Mouse (Mus musculus): Measurements from ENCODE around the gene Cd3e. TPM values are rescaled to one million over a fixed set of nuclear protein-coding genes. Genes with fewer than 3 reads are reported as not detected.

Gene Cd3e
- total RNA-seq (2014; rRNA removed), result 0.09 and 0.60 TPM in 2 replicates
- 0.68 and 0.82 TPM in 2 replicates for polyA plus RNA-seq (2012; rRNA removed)

DNA sequence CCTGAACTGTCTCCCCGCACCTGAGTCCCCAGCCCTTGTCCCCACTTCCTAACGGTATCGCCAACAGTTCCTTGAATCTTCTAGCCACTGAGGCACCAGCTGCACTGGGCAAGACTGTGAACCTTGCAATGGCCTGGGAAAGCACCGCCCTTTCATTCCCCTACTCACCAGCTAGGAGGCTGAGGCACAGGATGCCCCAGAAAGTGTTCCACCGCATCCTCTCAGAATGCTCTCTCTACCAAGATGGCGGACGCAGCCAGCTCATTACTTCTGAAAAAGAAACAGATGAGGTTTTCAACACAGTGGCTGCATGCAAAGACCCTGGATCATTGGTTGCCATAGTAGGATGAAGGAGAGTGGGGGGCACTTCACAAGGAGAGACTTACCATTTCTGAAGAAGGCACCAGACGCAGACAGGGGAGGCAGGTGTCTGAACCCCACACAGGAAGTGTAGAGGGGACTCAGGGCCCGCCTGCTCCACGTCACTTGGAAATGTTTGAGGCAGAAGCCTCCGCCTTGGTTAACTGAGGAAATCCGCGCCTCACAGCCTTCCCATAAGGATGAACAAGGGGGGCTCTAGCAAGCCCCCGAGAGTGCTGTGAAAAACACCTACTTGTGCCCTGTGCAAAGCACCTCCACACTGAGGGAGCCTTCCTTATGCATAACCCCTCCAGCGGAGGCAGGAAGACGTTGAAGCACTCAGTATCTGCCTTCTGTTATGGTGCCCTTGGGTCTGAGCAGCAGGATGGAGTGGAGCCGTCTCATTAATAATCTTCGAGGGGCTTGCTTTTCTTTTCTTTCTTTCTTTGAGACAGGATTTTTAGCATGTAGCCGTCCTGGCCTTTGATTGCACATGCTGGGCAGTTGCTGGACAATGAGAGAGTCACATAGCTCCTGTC, at the start of gene Cd3e:
Gene Cd3e, minus strand, starts transcription at position 448 of the 899 bp plus-strand sequence.
- Histone ChIP-seq H3K9ac (ENCODE audit: low read depth, low read length) (no peak within 1 kb of the TSS), H3K36me3 (ENCODE audit: control insufficient read depth, insufficient read depth, low read length) (no peaks in the 10 kb centered on the region), H3K27ac (replicated peaks; ENCODE audit: insufficient read depth, low read depth, low read length) (no peak within 1 kb of the TSS), H3K4me1 (ENCODE audit: control insufficient read depth, insufficient read depth, low read length) (no peaks in the 10 kb centered on the region), H3K27me3 (ENCODE audit: control insufficient read depth, insufficient read depth, low read length) (peaks cover 4% of the 10 kb centered on the region; the same call in 1 of the 2 replicates), H3K4me3 (ENCODE audit: insufficient read depth, low read depth, low read length) (0 out of 2 replicates have a peak within 1 kb of the TSS, but pooled peaks have one; percentile 8), H3K79me2 (ENCODE audit: control insufficient read depth, insufficient read depth, low read length) (no peaks in the 10 kb centered on the region)
- TF ChIP-seq CTCF (IDR thresholded peaks at IDR 0.05; ENCODE audit: low read depth, low read length) (no peak), POLR2A (IDR thresholded peaks at IDR 0.05; ENCODE audit: extremely low read depth, insufficient read depth, low read length) (no peak)
- 89% methylated on average over 19 of the region's 19 CpGs for WGBS
- DNase-seq (ENCODE audit: extremely low read depth, low read depth, low spot score), result no peak

DNA sequence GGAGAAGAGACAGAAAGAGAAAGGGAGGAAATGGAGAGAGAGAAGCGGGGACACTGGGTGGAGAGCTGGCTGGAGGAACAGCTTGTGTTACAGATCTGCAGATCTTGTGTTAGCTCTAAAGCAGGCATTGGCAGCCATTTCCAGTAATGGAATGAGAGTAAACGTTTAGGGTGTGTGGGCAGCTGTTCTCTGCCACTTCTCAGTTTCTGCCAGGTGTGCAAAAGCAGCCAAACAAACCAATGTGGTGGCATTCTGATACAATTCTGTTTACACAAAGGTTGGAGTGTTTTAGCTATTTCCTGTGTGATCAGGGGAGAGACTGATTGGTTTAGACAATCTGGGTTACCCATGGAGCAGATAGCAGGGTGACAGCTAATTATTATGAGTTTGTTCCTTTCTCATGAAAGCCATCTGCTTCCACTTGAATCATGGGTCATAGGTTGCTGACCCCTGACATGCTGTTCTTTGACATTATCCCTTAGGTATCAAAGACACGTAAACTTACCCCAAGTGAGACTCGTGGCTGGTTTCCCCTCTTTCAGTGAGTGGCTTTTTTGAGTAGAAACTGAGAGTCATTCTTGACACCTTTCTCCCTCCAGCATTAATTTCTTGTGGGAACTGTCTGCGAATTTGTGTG, 49.0 kb upstream of the Cd3e start:
- Histone ChIP-seq H3K27ac (replicated peaks; ENCODE audit: insufficient read depth, low read depth, low read length) (no peak overlapping the region), H3K4me3 (ENCODE audit: insufficient read depth, low read depth, low read length) (no peak overlapping the region), H3K36me3 (ENCODE audit: control insufficient read depth, insufficient read depth, low read length) (no peaks in the 10 kb centered on the region), H3K27me3 (ENCODE audit: control insufficient read depth, insufficient read depth, low read length) (no peaks in the 10 kb centered on the region), H3K79me2 (ENCODE audit: control insufficient read depth, insufficient read depth, low read length) (0 out of 2 replicates have a peak, but pooled peaks cover 3% of the 10 kb centered on the region), H3K9ac (ENCODE audit: low read depth, low read length) (no peak overlapping the region), H3K4me1 (ENCODE audit: control insufficient read depth, insufficient read depth, low read length) (no peaks in the 10 kb centered on the region)
- TF ChIP-seq CTCF (IDR thresholded peaks at IDR 0.05; ENCODE audit: low read depth, low read length) (no peak), POLR2A (IDR thresholded peaks at IDR 0.05; ENCODE audit: extremely low read depth, insufficient read depth, low read length) (no peak)
- DNase-seq (ENCODE audit: extremely low read depth, low read depth, low spot score), result no peak
- WGBS, result 39% methylated on average over 5 of the region's 5 CpGs

DNA sequence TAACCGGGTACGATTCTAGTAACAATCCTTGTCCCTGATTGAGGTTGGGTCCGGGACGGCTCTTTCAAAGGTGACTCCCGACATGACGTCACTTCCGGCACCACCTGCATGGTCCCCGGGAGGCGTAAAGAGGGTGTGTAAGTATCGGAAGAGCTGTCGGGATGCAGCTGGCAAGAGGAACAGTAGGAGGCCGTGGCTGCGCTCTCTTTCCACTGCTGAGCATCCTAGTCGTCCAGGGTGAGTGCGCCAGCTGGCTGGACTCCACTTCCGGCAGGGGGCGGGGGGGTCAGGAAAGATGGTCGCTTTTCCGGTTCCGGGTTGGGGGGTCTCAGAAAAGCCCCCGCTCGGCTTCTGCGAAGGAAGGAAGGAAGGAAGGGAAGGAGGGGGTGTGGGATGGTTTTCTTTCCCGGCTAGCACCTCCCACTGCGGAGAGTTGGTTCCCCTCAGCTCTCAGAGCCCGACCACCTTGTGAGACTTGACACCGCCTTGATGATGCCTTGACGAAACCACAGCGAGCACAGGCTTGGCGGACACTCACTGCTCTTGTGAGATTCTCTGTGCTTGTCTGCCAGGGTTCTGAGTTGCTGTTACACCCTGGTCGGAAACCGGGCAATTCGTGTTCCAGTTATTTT, 45.8 kb upstream of the Cd3e start, which contains the start of gene Mpzl3:
Gene Mpzl3, plus strand, starts transcription at position 105 of the 632 bp plus-strand sequence.
- Histone ChIP-seq H3K9ac (ENCODE audit: low read depth, low read length) (peak within 1 kb of the TSS; percentile 73), H3K79me2 (ENCODE audit: control insufficient read depth, insufficient read depth, low read length) (no peaks in the 10 kb centered on the region), H3K27me3 (ENCODE audit: control insufficient read depth, insufficient read depth, low read length) (no peaks in the 10 kb centered on the region), H3K36me3 (ENCODE audit: control insufficient read depth, insufficient read depth, low read length) (peaks cover 9% of the 10 kb centered on the region), H3K4me1 (ENCODE audit: control insufficient read depth, insufficient read depth, low read length) (no peaks in the 10 kb centered on the region), H3K27ac (replicated peaks; ENCODE audit: insufficient read depth, low read depth, low read length) (peak within 1 kb of the TSS; percentile 63), H3K4me3 (ENCODE audit: insufficient read depth, low read depth, low read length) (peak within 1 kb of the TSS; percentile 79)
- WGBS, result 1% methylated on average over 33 of the region's 33 CpGs
- no peak for TF ChIP-seq POLR2A (IDR thresholded peaks at IDR 0.05; ENCODE audit: extremely low read depth, insufficient read depth, low read length)
- no peak for TF ChIP-seq CTCF (IDR thresholded peaks at IDR 0.05; ENCODE audit: low read depth, low read length)
- peak; percentile 77 for DNase-seq (ENCODE audit: extremely low read depth, low read depth, low spot score)

DNA sequence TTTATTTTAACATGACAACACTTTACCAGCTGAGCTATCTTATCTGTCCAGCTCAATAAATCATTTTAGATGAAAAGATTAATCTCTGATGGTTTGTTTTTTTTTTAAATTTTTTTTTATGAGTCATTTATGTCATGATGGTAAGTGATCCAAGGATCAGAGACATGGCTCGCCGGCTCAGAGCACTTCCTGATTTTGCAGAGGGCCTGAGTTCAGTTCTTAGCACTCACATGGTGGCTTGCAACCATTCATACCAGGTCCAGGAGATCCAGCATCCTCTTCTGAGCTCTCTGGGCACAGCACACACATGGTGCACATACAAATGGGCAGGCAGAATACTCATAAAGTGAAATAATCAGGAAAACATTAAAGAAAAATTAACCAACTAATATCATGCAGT, 40.9 kb upstream of the Cd3e start:
- no peaks in the 10 kb centered on the region for H3K4me1 ChIP-seq (ENCODE audit: control insufficient read depth, insufficient read depth, low read length)
- TF ChIP-seq CTCF (IDR thresholded peaks at IDR 0.05; ENCODE audit: low read depth, low read length) (no peak), POLR2A (IDR thresholded peaks at IDR 0.05; ENCODE audit: extremely low read depth, insufficient read depth, low read length) (no peak)
- peaks cover 31% of the 10 kb centered on the region for H3K36me3 ChIP-seq (ENCODE audit: control insufficient read depth, insufficient read depth, low read length)
- H3K27ac ChIP-seq (replicated peaks; ENCODE audit: insufficient read depth, low read depth, low read length), result no peak overlapping the region
- no peaks in the 10 kb centered on the region for H3K79me2 ChIP-seq (ENCODE audit: control insufficient read depth, insufficient read depth, low read length)
- DNase-seq (ENCODE audit: extremely low read depth, low read depth, low spot score), result no peak
- H3K27me3 ChIP-seq (ENCODE audit: control insufficient read depth, insufficient read depth, low read length), result no peaks in the 10 kb centered on the region
- WGBS, result 92% methylated on average over 2 of the region's 2 CpGs
- H3K9ac ChIP-seq (ENCODE audit: low read depth, low read length), result no peak overlapping the region
- no peak overlapping the region for H3K4me3 ChIP-seq (ENCODE audit: insufficient read depth, low read depth, low read length)

GRCm38 (mm10) chr9:45049731-45050130, 40.3 kb upstream of the Cd3e start:
- Histone ChIP-seq H3K4me1 (ENCODE audit: control insufficient read depth, insufficient read depth, low read length) (no peaks in the 10 kb centered on the region), H3K27me3 (ENCODE audit: control insufficient read depth, insufficient read depth, low read length) (no peaks in the 10 kb centered on the region), H3K4me3 (ENCODE audit: insufficient read depth, low read depth, low read length) (no peak overlapping the region), H3K27ac (replicated peaks; ENCODE audit: insufficient read depth, low read depth, low read length) (no peak overlapping the region), H3K79me2 (ENCODE audit: control insufficient read depth, insufficient read depth, low read length) (no peaks in the 10 kb centered on the region), H3K36me3 (ENCODE audit: control insufficient read depth, insufficient read depth, low read length) (peaks cover 36% of the 10 kb centered on the region), H3K9ac (ENCODE audit: low read depth, low read length) (no peak overlapping the region)
- TF ChIP-seq CTCF (IDR thresholded peaks at IDR 0.05; ENCODE audit: low read depth, low read length) (no peak), POLR2A (IDR thresholded peaks at IDR 0.05; ENCODE audit: extremely low read depth, insufficient read depth, low read length) (no peak)
- 89% methylated on average over 1 of the region's 1 CpGs for WGBS
- no peak for DNase-seq (ENCODE audit: extremely low read depth, low read depth, low spot score)

Data from liver, adult 2 months (tissue).